Mouse (Mus musculus) kidney, adult 18-20 months (tissue): ENCODE data around the gene Pyy.
A peak's percentile ranks its signal among the peaks of the same experiment; 100 is the strongest.

ENCODE experiments used
- DNase-seq: peaks from one replicate; pipeline ENCODE4 v3.0.0; 2021

The Pyy gene

GRCm38 (mm10) chr11:102089088-102089808, 18.4 kb downstream of the Pyy start:
- peak; percentile 60 for DNase-seq

GRCm38 (mm10) chr11:102087931-102088898, 19.4 kb downstream of the Pyy start, which contains the start of gene Mpp2:
Gene Mpp2, minus strand, starts transcription at chr11:102088515.
- peak; percentile 69 for DNase-seq

- peak; percentile 69 for DNase-seq
Observed at GRCm38 (mm10) chr11:102087081-102087751, 20.4 kb downstream of the Pyy start.

- no peak for DNase-seq
Observed at GRCm38 (mm10) chr11:102086331-102086730, 21.3 kb downstream of the Pyy start.

GRCm38 (mm10) chr11:102084159-102084558, 23.5 kb downstream of the Pyy start:
- DNase-seq = no peak

- DNase-seq = no peak
Observed at GRCm38 (mm10) chr11:102083193-102083592, 24.4 kb downstream of the Pyy start.

GRCm38 (mm10) chr11:102082322-102082721, 25.3 kb downstream of the Pyy start:
- DNase-seq = peak; percentile 45

GRCm38 (mm10) chr11:102073722-102074121, 33.9 kb downstream of the Pyy start:
- peak; percentile 49 for DNase-seq

GRCm38 (mm10) chr11:102072729-102073128, 34.9 kb downstream of the Pyy start:
- no peak for DNase-seq

GRCm38 (mm10) chr11:102070426-102070825, 37.2 kb downstream of the Pyy start:
- no peak for DNase-seq

GRCm38 (mm10) chr11:102069633-102070032, 38.0 kb downstream of the Pyy start:
- no peak for DNase-seq

- DNase-seq = no peak
Observed at GRCm38 (mm10) chr11:102068969-102069368, 38.7 kb downstream of the Pyy start.

GRCm38 (mm10) chr11:102063076-102063475, 44.6 kb downstream of the Pyy start:
- DNase-seq = no peak

GRCm38 (mm10) chr11:102061941-102062473, 45.6 kb downstream of the Pyy start:
- DNase-seq = peak; percentile 14

- DNase-seq = peak; percentile 80
Observed at GRCm38 (mm10) chr11:102061236-102061940, 46.2 kb downstream of the Pyy start.
